Mouse (Mus musculus) Patski (cell line): ENCODE data around the gene Ifi204. TPM values are rescaled to one million over a fixed set of nuclear protein-coding genes. Genes with fewer than 3 reads are reported as not detected.

Source experiments
- ATAC-seq: fragments of 100-300 bp; one replicate; pipeline ENCODE4 v1.8.0; 2021
- CTCF ChIA-PET: fragments of 350-600 bp; sonication (Branson Sonifier 250); formaldehyde crosslinking; loops from one replicate; lab custom pipeline; 2022; ENCODE audit warnings: inconsistent platforms; lab: Charles Lee
- POLR2A ChIA-PET: fragments of 350-600 bp; sonication (Branson Sonifier 250); formaldehyde crosslinking; loops from one replicate; lab custom pipeline; 2022; ENCODE audit warnings: antibody characterized with exemption, inconsistent platforms; lab: Charles Lee
- DNase-seq: peaks from one replicate; pipeline ENCODE4 v3.0.0-alpha.2; 2011; ENCODE audit warnings: low read depth, low spot score
- H3K27me3 ChIP-seq: fragments of 371-371 bp; one replicate; pipeline ENCODE4 v1.5.1; 2021
- CTCF ChIP-seq: fragments of 100-300 bp; IDR thresholded peaks from one replicate; pipeline ENCODE4 v1.5.1; 2021
- in situ Hi-C: fragments of 300-500 bp; cut with MboI; formaldehyde crosslinking; loops from 3 replicates; pipeline ENCODE4 v1.11.1; 2018; ENCODE audit warnings: low pct_unique_long_range_greater_than_20kb, mixed read lengths
- polyA plus RNA-seq: library from polyadenylated mRNA; unstranded; gene quantifications from one replicate; pipeline ENCODE4 v1.2.3, GENCODE M21; 2021

The Ifi204 gene
- polyA plus RNA-seq, 1 experiment from 2014 or later = 6.5 TPM

DNA sequence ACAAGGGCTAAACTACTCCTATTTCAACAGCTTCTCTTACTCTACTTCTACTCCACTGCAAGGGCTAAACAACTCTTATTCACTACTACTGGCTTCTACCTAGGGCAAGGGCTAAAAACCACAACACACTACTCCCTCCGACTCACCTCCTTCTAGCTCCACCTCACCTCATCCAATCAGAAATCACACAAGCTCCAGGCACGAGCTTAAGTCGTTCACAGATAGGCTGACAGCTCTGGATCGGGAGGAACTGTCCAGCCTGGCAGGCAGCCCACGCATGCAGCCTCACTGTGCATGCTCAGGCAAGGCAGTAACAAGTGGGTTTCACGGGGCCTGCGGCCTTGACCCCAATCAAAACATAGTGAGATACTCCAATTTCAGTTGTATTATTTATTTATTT is 33.5 kb downstream of the Ifi204 start:
- TF ChIP-seq CTCF = no peak
- POLR2A ChIA-PET = no interaction called here
- in situ Hi-C loops = no loop called here
- no peaks in the 10 kb centered on the region for H3K27me3 ChIP-seq
- CTCF ChIA-PET = no interaction called here
- no peak for DNase-seq
- ATAC-seq = peak; percentile 35

Other genes with a start within 250 kb of the Ifi204 start
- not detected for gene Ifi214, start 231.0 kb downstream of the Ifi204 start, polyA plus RNA-seq
- not detected for gene Ifi213, start 167.7 kb downstream of the Ifi204 start, polyA plus RNA-seq
- 0.06 TPM for gene Ifi209, start 136.0 kb downstream of the Ifi204 start, polyA plus RNA-seq
- gene Ifi208, start 93.3 kb downstream of the Ifi204 start, polyA plus RNA-seq = not detected
- gene Ifi207, start 25.2 kb downstream of the Ifi204 start, polyA plus RNA-seq = 0.40 TPM
- 2.7 TPM for gene Ifi211, start 146.1 kb upstream of the Ifi204 start, polyA plus RNA-seq
- gene Mndal, start 175.5 kb upstream of the Ifi204 start, polyA plus RNA-seq = 0.85 TPM
- gene Ifi203, start 175.7 kb upstream of the Ifi204 start, polyA plus RNA-seq = 0.77 TPM
- 8.1 TPM for gene Ifi202b, start 215.8 kb upstream of the Ifi204 start, polyA plus RNA-seq